Mouse (Mus musculus) liver, adult 2 months (tissue): Measurements from ENCODE around the gene Cldn4. TPM values are rescaled to one million over a fixed set of nuclear protein-coding genes. Genes with fewer than 3 reads are reported as not detected.
A peak's percentile ranks its signal among the peaks of the same experiment; 100 is the strongest.

Experiments
- DNase-seq: peaks from one replicate; pipeline ENCODE4 v3.0.0-alpha.2; 2011; ENCODE audit warnings: low read depth, low spot score; ENCODE audit errors: extremely low read depth
- H3K27ac ChIP-seq: fragments of 200-500 bp; replicated peaks from 2 replicates; pipeline ENCODE4 v1.5.1; 2012; ENCODE audit warnings: low read depth, mild to moderate bottlenecking, control low read depth, inconsistent platforms, low read length; ENCODE audit not compliant: insufficient read depth
- H3K27me3 ChIP-seq: fragments of 200-500 bp; 2 replicates; pipeline ENCODE4 v1.6.1; 2012; ENCODE audit warnings: mild to moderate bottlenecking, moderate library complexity, low read length, inconsistent platforms; ENCODE audit not compliant: control insufficient read depth, insufficient read depth
- H3K36me3 ChIP-seq: fragments of 200-500 bp; 2 replicates; pipeline ENCODE4 v1.6.1; 2012; ENCODE audit warnings: low read length, inconsistent platforms; ENCODE audit not compliant: control insufficient read depth, insufficient read depth
- H3K4me1 ChIP-seq: fragments of 200-500 bp; 2 replicates; pipeline ENCODE4 v1.6.1; 2011; ENCODE audit warnings: low read length; ENCODE audit not compliant: control insufficient read depth, insufficient read depth
- H3K4me3 ChIP-seq: fragments of 200-500 bp; 2 replicates; pipeline ENCODE4 v1.5.1; 2011; ENCODE audit warnings: low read depth, mild to moderate bottlenecking, control low read depth, low read length, moderate library complexity; ENCODE audit not compliant: insufficient read depth
- H3K79me2 ChIP-seq: fragments of 200-500 bp; 2 replicates; pipeline ENCODE4 v1.6.1; 2012; ENCODE audit warnings: inconsistent platforms, mild to moderate bottlenecking, low read length, moderate library complexity; ENCODE audit not compliant: control insufficient read depth, insufficient read depth
- H3K9ac ChIP-seq: fragments of 200-500 bp; 2 replicates; pipeline ENCODE4 v1.6.1; 2012; ENCODE audit warnings: low read depth, mild to moderate bottlenecking, control low read depth, inconsistent platforms, low read length
- CTCF ChIP-seq: fragments of 200-500 bp; IDR thresholded peaks from 2 replicates; pipeline ENCODE4 v1.5.1; 2011; ENCODE audit warnings: low read depth, low read length, control low read depth
- POLR2A ChIP-seq: fragments of 200-500 bp; IDR thresholded peaks from 2 replicates; pipeline ENCODE4 v1.6.1; 2011; ENCODE audit warnings: low read length, control low read depth; ENCODE audit not compliant: insufficient read depth; ENCODE audit errors: extremely low read depth
- WGBS: fragments of 180-500 bp; shearing (Covaris S2); methylation state at CpG from one replicate; pipeline ENCODE4 v1.1.7; 2018; 5-methylcytosine and 5-hydroxymethylcytosine counted together
- polyA plus RNA-seq: library from polyadenylated mRNA; depleted of rRNA; stranded (reverse); fragments of >200 nt; gene quantifications from 2 replicates; pipeline ENCODE4 v1.2.3, GENCODE M21; 2012; rRNA removed
- total RNA-seq: library from RNA; depleted of rRNA; stranded (reverse); fragments of >200 nt; gene quantifications from 2 replicates; pipeline ENCODE4 v1.2.3, GENCODE M21; 2014; rRNA removed

Gene Cldn4
- total and polyA plus RNA-seq, 2 experiments: 0.09 TPM

DNA sequence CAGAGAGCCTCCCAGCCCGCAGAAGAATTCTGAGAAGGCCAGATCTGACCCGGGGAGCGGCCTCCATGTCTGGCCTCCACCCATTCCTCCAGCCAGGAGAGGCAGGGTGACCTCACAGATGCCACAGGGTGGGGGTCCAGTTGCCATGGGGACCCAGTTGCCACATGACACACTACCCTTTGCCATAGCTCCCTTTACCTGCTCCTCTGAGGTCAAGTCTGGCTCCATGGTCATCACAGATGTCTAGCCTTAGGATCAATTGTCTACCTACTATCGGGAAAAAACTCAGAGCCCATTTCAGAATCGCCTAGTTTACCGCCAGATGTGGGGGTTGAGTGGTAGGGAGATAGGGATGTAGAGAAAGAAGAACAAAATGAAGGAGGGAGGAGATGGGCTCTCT, 40.1 kb downstream of the Cldn4 start, which contains the start of gene Tmem270:
Gene Tmem270, minus strand, starts transcription at position 101 of the 400 bp plus-strand sequence.
- 88% methylated on average over 6 of the region's 6 CpGs for WGBS
- Histone ChIP-seq H3K4me3 (no peak within 1 kb of the TSS), H3K9ac (no peak within 1 kb of the TSS), H3K27ac (no peak within 1 kb of the TSS), H3K4me1 (no peaks in the 10 kb centered on the region), H3K36me3 (no peaks in the 10 kb centered on the region), H3K27me3 (no peaks in the 10 kb centered on the region), H3K79me2 (no peaks in the 10 kb centered on the region)
- TF ChIP-seq CTCF (no peak), POLR2A (no peak)
- no peak for DNase-seq

- Histone ChIP-seq H3K79me2 (no peaks in the 10 kb centered on the region), H3K27ac (no peak overlapping the region), H3K4me1 (no peaks in the 10 kb centered on the region), H3K27me3 (no peaks in the 10 kb centered on the region), H3K9ac (no peak overlapping the region), H3K4me3 (no peak overlapping the region), H3K36me3 (no peaks in the 10 kb centered on the region)
- 63% methylated on average over 8 of the region's 8 CpGs for WGBS
- TF ChIP-seq POLR2A (no peak), CTCF (no peak)
- no peak for DNase-seq
Measured at GRCm38 (mm10) chr5:134901644-134902027, 45.1 kb downstream of the Cldn4 start.

GRCm38 (mm10) chr5:134901012-134901643, 45.6 kb downstream of the Cldn4 start:
- peak; percentile 30 for DNase-seq
- no peaks in the 10 kb centered on the region for H3K4me1 ChIP-seq
- TF ChIP-seq CTCF: peak; percentile 65
- no peak for TF ChIP-seq POLR2A
- no peak overlapping the region for H3K9ac ChIP-seq
- no peaks in the 10 kb centered on the region for H3K79me2 ChIP-seq
- WGBS: 44% methylated on average over 12 of the region's 12 CpGs
- no peak overlapping the region for H3K27ac ChIP-seq
- no peaks in the 10 kb centered on the region for H3K36me3 ChIP-seq
- H3K27me3 ChIP-seq: no peaks in the 10 kb centered on the region
- H3K4me3 ChIP-seq: no peak overlapping the region

- Histone ChIP-seq H3K4me1 (no peaks in the 10 kb centered on the region), H3K27me3 (no peaks in the 10 kb centered on the region), H3K36me3 (no peaks in the 10 kb centered on the region), H3K9ac (no peak overlapping the region), H3K79me2 (no peaks in the 10 kb centered on the region), H3K27ac (no peak overlapping the region), H3K4me3 (no peak overlapping the region)
- no peak for DNase-seq
- 90% methylated on average over 17 of the region's 17 CpGs for WGBS
- TF ChIP-seq CTCF (no peak), POLR2A (no peak)
Measured at GRCm38 (mm10) chr5:134897596-134897995, 49.1 kb downstream of the Cldn4 start.

DNA sequence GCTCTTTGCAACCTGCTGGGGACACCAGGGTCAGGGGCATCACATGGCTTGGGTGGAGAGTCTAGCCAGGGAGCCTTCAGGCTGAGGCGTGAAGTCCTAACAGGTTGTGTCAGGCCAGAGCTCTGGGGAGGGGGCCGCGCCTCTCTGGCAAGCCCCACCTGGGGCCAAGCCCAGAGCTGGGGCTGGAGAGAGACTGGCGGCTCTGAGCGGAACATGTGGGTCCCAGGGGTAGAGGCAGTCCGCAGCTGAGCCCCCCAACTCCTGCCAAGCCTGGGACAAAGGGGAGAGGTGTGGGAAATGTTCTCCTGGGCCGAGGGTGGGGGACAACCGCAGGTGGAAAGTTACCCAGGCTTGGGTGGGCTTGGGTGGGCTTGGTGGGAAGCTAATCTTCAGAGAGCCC, 49.8 kb downstream of the Cldn4 start:
- H3K27ac ChIP-seq: no peak overlapping the region
- no peaks in the 10 kb centered on the region for H3K27me3 ChIP-seq
- no peak for TF ChIP-seq POLR2A
- H3K9ac ChIP-seq: no peak overlapping the region
- H3K4me3 ChIP-seq: no peak overlapping the region
- H3K36me3 ChIP-seq: no peaks in the 10 kb centered on the region
- WGBS: 91% methylated on average over 8 of the region's 8 CpGs
- no peak for DNase-seq
- H3K79me2 ChIP-seq: no peaks in the 10 kb centered on the region
- no peaks in the 10 kb centered on the region for H3K4me1 ChIP-seq

DNA sequence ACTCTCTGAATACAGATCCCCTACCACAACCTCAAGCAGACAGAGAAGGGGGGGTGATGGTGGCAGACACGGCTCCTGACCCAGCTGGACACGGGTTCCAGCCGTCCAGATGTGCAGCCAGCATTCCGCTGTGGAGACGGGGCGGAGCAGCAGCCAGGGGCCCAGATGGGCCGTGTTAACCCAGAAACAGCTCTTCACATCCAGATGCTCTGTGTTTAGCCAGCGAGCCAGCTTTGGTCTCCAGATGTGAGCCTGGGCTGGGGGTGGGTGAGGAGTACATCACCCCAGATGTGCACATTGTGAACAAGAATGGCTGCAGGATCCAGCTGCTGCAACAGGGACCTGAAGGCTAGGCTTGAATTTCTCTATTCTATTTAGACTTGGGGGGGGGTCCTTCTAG, 51.4 kb downstream of the Cldn4 start:
- 96% methylated on average over 8 of the region's 8 CpGs for WGBS
- no peak for DNase-seq
- Histone ChIP-seq H3K79me2 (no peaks in the 10 kb centered on the region), H3K27me3 (no peaks in the 10 kb centered on the region), H3K27ac (no peak overlapping the region), H3K4me1 (no peaks in the 10 kb centered on the region), H3K4me3 (no peak overlapping the region), H3K9ac (no peak overlapping the region), H3K36me3 (no peaks in the 10 kb centered on the region)
- TF ChIP-seq CTCF (no peak), POLR2A (no peak)

Other genes with a start within 250 kb of the Cldn4 start
- gene Eln, start 199.6 kb downstream of the Cldn4 start, total RNA-seq: 0.37 and 0.60 TPM in 2 replicates
- gene Eln, start 199.6 kb downstream of the Cldn4 start, polyA plus RNA-seq: 4.0 and 5.2 TPM in 2 replicates
- not detected in 2 replicates for gene Tmem270, start 40.2 kb downstream of the Cldn4 start, total RNA-seq
- not detected in 2 replicates for gene Tmem270, start 40.2 kb downstream of the Cldn4 start, polyA plus RNA-seq
- gene Cldn13, start 31.4 kb downstream of the Cldn4 start, total RNA-seq: not detected in 2 replicates
- gene Cldn13, start 31.4 kb downstream of the Cldn4 start, polyA plus RNA-seq: not detected in 2 replicates
- gene Mettl27, start 14.6 kb downstream of the Cldn4 start, total RNA-seq: 13.5 and 19.1 TPM in 2 replicates
- 17.9 and 30.0 TPM in 2 replicates for gene Mettl27, start 14.6 kb downstream of the Cldn4 start, polyA plus RNA-seq
- gene Cldn3, start 39.3 kb upstream of the Cldn4 start, total RNA-seq: 49.9 and 86.6 TPM in 2 replicates
- 290 and 291 TPM in 2 replicates for gene Cldn3, start 39.3 kb upstream of the Cldn4 start, polyA plus RNA-seq
- 35.9 and 38.1 TPM in 2 replicates for gene Abhd11, start 62.2 kb upstream of the Cldn4 start, total RNA-seq
- 77.6 and 78.8 TPM in 2 replicates for gene Abhd11, start 62.2 kb upstream of the Cldn4 start, polyA plus RNA-seq
- gene Stx1a, start 76.5 kb upstream of the Cldn4 start, total RNA-seq: 0.09 and 0.13 TPM in 2 replicates
- gene Stx1a, start 76.5 kb upstream of the Cldn4 start, polyA plus RNA-seq: 1.1 and 1.3 TPM in 2 replicates
- 7.1 and 8.6 TPM in 2 replicates for gene Dnajc30, start 117.3 kb upstream of the Cldn4 start, total RNA-seq
- gene Dnajc30, start 117.3 kb upstream of the Cldn4 start, polyA plus RNA-seq: 39.9 and 45.7 TPM in 2 replicates
- gene Bud23, start 118.0 kb upstream of the Cldn4 start, total RNA-seq: 32.7 and 38.4 TPM in 2 replicates
- 50.9 and 51.7 TPM in 2 replicates for gene Bud23, start 118.0 kb upstream of the Cldn4 start, polyA plus RNA-seq
- 0.13 and 0.18 TPM in 2 replicates for gene Vps37d, start 131.3 kb upstream of the Cldn4 start, total RNA-seq
- 0.60 and 0.66 TPM in 2 replicates for gene Vps37d, start 131.3 kb upstream of the Cldn4 start, polyA plus RNA-seq
- 198 and 237 TPM in 2 replicates for gene Mlxipl, start 143.0 kb upstream of the Cldn4 start, total RNA-seq
- 444 and 617 TPM in 2 replicates for gene Mlxipl, start 143.0 kb upstream of the Cldn4 start, polyA plus RNA-seq
- gene Tbl2, start 202.7 kb upstream of the Cldn4 start, total RNA-seq: 5.8 and 8.0 TPM in 2 replicates
- gene Tbl2, start 202.7 kb upstream of the Cldn4 start, polyA plus RNA-seq: 9.6 and 10.1 TPM in 2 replicates
- 10.5 and 11.9 TPM in 2 replicates for gene Bcl7b, start 221.3 kb upstream of the Cldn4 start, total RNA-seq
- gene Bcl7b, start 221.3 kb upstream of the Cldn4 start, polyA plus RNA-seq: 17.6 and 20.2 TPM in 2 replicates
- 26.9 and 27.5 TPM in 2 replicates for gene Baz1b, start 240.3 kb upstream of the Cldn4 start, total RNA-seq
- 8.8 and 11.9 TPM in 2 replicates for gene Baz1b, start 240.3 kb upstream of the Cldn4 start, polyA plus RNA-seq